Mouse (Mus musculus) stomach, postnatal 0 days (tissue): Measurements from ENCODE around the gene G6pc.

Experiments used
- CTCF ChIP-seq: IDR thresholded peaks from 2 replicates; pipeline ENCODE4 v1.5.1; 2016; ENCODE audit warnings: antibody characterized with exemption, low read depth, mild to moderate bottlenecking, moderate library complexity
- EP300 ChIP-seq: optimal IDR thresholded peaks from 2 replicates; pipeline ENCODE3; 2016; ENCODE audit warnings: antibody characterized with exemption

GRCm38 (mm10) chr11:101367326-101367935, at the start of gene G6pc:
- no peak for TF ChIP-seq CTCF
- no peak for TF ChIP-seq EP300
